Mouse (Mus musculus) small intestine, adult 2 months (tissue): ENCODE results near the gene Ucp3. TPM values are rescaled to one million over a fixed set of nuclear protein-coding genes. Genes with fewer than 3 reads are reported as not detected.

Source experiments
- H3K27ac ChIP-seq: fragments of 200-500 bp; 2 replicates; pipeline ENCODE4 v1.5.1; 2012; ENCODE audit warnings: low read depth, low read length, control low read depth, inconsistent platforms; ENCODE audit not compliant: insufficient read depth
- H3K27me3 ChIP-seq: fragments of 200-500 bp; 2 replicates; pipeline ENCODE4 v1.6.1; 2012; ENCODE audit warnings: mild to moderate bottlenecking, moderate library complexity, low read length, inconsistent platforms; ENCODE audit not compliant: control insufficient read depth, insufficient read depth
- H3K36me3 ChIP-seq: fragments of 200-500 bp; 2 replicates; pipeline ENCODE4 v1.6.1; 2012; ENCODE audit warnings: mild to moderate bottlenecking, low read length, control low read depth, inconsistent platforms; ENCODE audit not compliant: control insufficient read depth, insufficient read depth
- H3K4me1 ChIP-seq: fragments of 200-500 bp; 2 replicates; pipeline ENCODE4 v1.6.1; 2012; ENCODE audit warnings: low read length, inconsistent platforms, mixed read lengths; ENCODE audit not compliant: control insufficient read depth, insufficient read depth, insufficient read length
- H3K4me3 ChIP-seq: fragments of 200-500 bp; 2 replicates; pipeline ENCODE4 v1.5.1; 2012; ENCODE audit warnings: low read depth, mild to moderate bottlenecking, control low read depth, inconsistent platforms, low read length, moderate library complexity
- CTCF ChIP-seq: fragments of 200-500 bp; IDR thresholded peaks from 2 replicates; pipeline ENCODE4 v1.5.1; 2012; ENCODE audit warnings: low read depth, mild to moderate bottlenecking, control low read depth, inconsistent platforms, low read length, moderate library complexity, mixed read lengths; ENCODE audit not compliant: insufficient replicate concordance, insufficient read length; ENCODE audit errors: extremely low read depth
- POLR2A ChIP-seq: fragments of 200-500 bp; IDR thresholded peaks from 2 replicates; pipeline ENCODE4 v1.6.1; 2012; ENCODE audit warnings: low read depth, mild to moderate bottlenecking, control low read depth, inconsistent platforms, low read length, moderate library complexity
- WGBS: fragments of 180-500 bp; shearing (Covaris S2); methylation state at CpG from one replicate; pipeline ENCODE4 v1.1.7; 2018; 5-methylcytosine and 5-hydroxymethylcytosine counted together
- polyA plus RNA-seq: library from polyadenylated mRNA; depleted of rRNA; stranded (reverse); fragments of >200 nt; gene quantifications from 2 replicates; pipeline ENCODE4 v1.2.3, GENCODE M21; 2012

Ucp3 gene
- polyA plus RNA-seq, 1 experiment = 0.23 TPM

GRCm38 (mm10) chr7:100464248-100464647 is 8.5 kb upstream of the Ucp3 start:
- H3K4me3 ChIP-seq = no peak overlapping the region
- WGBS = 86% methylated on average over 7 of the region's 7 CpGs
- no peaks in the 10 kb centered on the region for H3K27me3 ChIP-seq
- no peak overlapping the region for H3K27ac ChIP-seq
- peaks cover 5% of the 10 kb centered on the region for H3K36me3 ChIP-seq
- peaks cover 31% of the 10 kb centered on the region for H3K4me1 ChIP-seq
- TF ChIP-seq POLR2A (no peak), CTCF (no peak)

GRCm38 (mm10) chr7:100465248-100465647 is 7.5 kb upstream of the Ucp3 start:
- TF ChIP-seq POLR2A (no peak), CTCF (no peak)
- peaks cover 31% of the 10 kb centered on the region for H3K4me1 ChIP-seq
- WGBS = 13% methylated on average over 4 of the region's 4 CpGs
- H3K27me3 ChIP-seq = no peaks in the 10 kb centered on the region
- H3K27ac ChIP-seq = peak overlapping the region; percentile 89
- H3K36me3 ChIP-seq = peaks cover 3% of the 10 kb centered on the region; the same call in 1 of the 2 replicates
- peak overlapping the region; percentile 18 for H3K4me3 ChIP-seq

- WGBS = 3% methylated on average over 5 of the region's 5 CpGs
- Histone ChIP-seq H3K4me3 (peak overlapping the region; percentile 18), H3K36me3 (peaks cover 3% of the 10 kb centered on the region; the same call in 1 of the 2 replicates), H3K27me3 (no peaks in the 10 kb centered on the region), H3K4me1 (peaks cover 31% of the 10 kb centered on the region), H3K27ac (peak overlapping the region; percentile 89)
- TF ChIP-seq POLR2A = no peak
- no peak for TF ChIP-seq CTCF
These were observed 7.0 kb upstream of the Ucp3 start for GRCm38 (mm10) chr7:100465656-100466309.

GRCm38 (mm10) chr7:100466781-100467510 is 5.8 kb upstream of the Ucp3 start:
- Histone ChIP-seq H3K4me1 (peaks cover 22% of the 10 kb centered on the region), H3K36me3 (peaks cover 3% of the 10 kb centered on the region; the same call in 1 of the 2 replicates), H3K4me3 (no peak overlapping the region), H3K27me3 (no peaks in the 10 kb centered on the region), H3K27ac (no peak overlapping the region)
- TF ChIP-seq CTCF = no peak
- TF ChIP-seq POLR2A = no peak
- 77% methylated on average over 11 of the region's 11 CpGs for WGBS

GRCm38 (mm10) chr7:100468761-100469160 is 4.0 kb upstream of the Ucp3 start:
- WGBS = 90% methylated on average over 6 of the region's 6 CpGs
- Histone ChIP-seq H3K4me1 (peaks cover 22% of the 10 kb centered on the region), H3K27ac (no peak overlapping the region), H3K36me3 (peaks cover 3% of the 10 kb centered on the region; the same call in 1 of the 2 replicates), H3K4me3 (no peak overlapping the region), H3K27me3 (no peaks in the 10 kb centered on the region)
- TF ChIP-seq POLR2A (no peak), CTCF (no peak)

- no peaks in the 10 kb centered on the region for H3K27me3 ChIP-seq
- no peak overlapping the region for H3K4me3 ChIP-seq
- H3K36me3 ChIP-seq = peaks cover 3% of the 10 kb centered on the region; the same call in 1 of the 2 replicates
- WGBS = 98% methylated on average over 1 of the region's 1 CpGs
- H3K4me1 ChIP-seq = peaks cover 18% of the 10 kb centered on the region
- TF ChIP-seq CTCF (no peak), POLR2A (no peak)
- no peak overlapping the region for H3K27ac ChIP-seq
These were observed 3.3 kb upstream of the Ucp3 start for GRCm38 (mm10) chr7:100469502-100469901.

GRCm38 (mm10) chr7:100470796-100471406 is 1.9 kb upstream of the Ucp3 start:
- peaks cover 3% of the 10 kb centered on the region; the same call in 1 of the 2 replicates for H3K36me3 ChIP-seq
- peaks cover 11% of the 10 kb centered on the region; the same call in 1 of the 2 replicates for H3K4me1 ChIP-seq
- no peak overlapping the region for H3K27ac ChIP-seq
- 91% methylated on average over 11 of the region's 11 CpGs for WGBS
- no peaks in the 10 kb centered on the region for H3K27me3 ChIP-seq
- no peak overlapping the region for H3K4me3 ChIP-seq
- TF ChIP-seq CTCF (no peak), POLR2A (no peak)
